Mouse (Mus musculus) hindbrain, embryonic 14.5 days (tissue): ENCODE data around the gene Hexb. TPM values are rescaled to one million over a fixed set of nuclear protein-coding genes. Genes with fewer than 3 reads are reported as not detected.
A peak's percentile ranks its signal among the peaks of the same experiment; 100 is the strongest.

ENCODE experiments used
- ATAC-seq: fragments of 200-750 bp; cut with Nextera tagmentation; 2 replicates; pipeline ENCODE4 v1.8.0; 2017; ENCODE audit warnings: moderate number of reproducible peaks, mild to moderate bottlenecking, moderate TSS enrichment, moderate library complexity; ENCODE audit not compliant: low FRiP score
- DNase-seq: peaks from one replicate; pipeline ENCODE4 v3.0.0-alpha.2; 2015; ENCODE audit warnings: low spot score
- H3K27ac ChIP-seq: fragments of 300-500 bp; sonication (generic); 2 replicates; pipeline ENCODE4 v1.5.1; 2014; ENCODE audit warnings: mild to moderate bottlenecking, moderate library complexity
- H3K27me3 ChIP-seq: fragments of 300-500 bp; sonication (generic); 2 replicates; pipeline ENCODE4 v1.6.1; 2014; ENCODE audit warnings: mild to moderate bottlenecking, low read length, mixed read lengths; ENCODE audit not compliant: control insufficient read depth, insufficient read depth
- H3K36me3 ChIP-seq: fragments of 300-500 bp; sonication (generic); replicated peaks from 2 replicates; pipeline ENCODE4 v1.6.1; 2014; ENCODE audit not compliant: control insufficient read depth, insufficient read depth
- H3K4me1 ChIP-seq: fragments of 300-500 bp; sonication (generic); replicated peaks from 2 replicates; pipeline ENCODE4 v1.6.1; 2014; ENCODE audit warnings: antibody characterized with exemption, low read length, mixed read lengths; ENCODE audit not compliant: control insufficient read depth, insufficient read depth
- H3K4me2 ChIP-seq: fragments of 300-500 bp; sonication (generic); replicated peaks from 2 replicates; pipeline ENCODE4 v1.6.1; 2014; ENCODE audit warnings: mild to moderate bottlenecking, moderate library complexity
- H3K4me3 ChIP-seq: fragments of 300-500 bp; sonication (generic); replicated peaks from 2 replicates; pipeline ENCODE4 v1.5.1; 2014; ENCODE audit warnings: mild to moderate bottlenecking, low read length
- H3K9ac ChIP-seq: fragments of 300-500 bp; sonication (generic); 2 replicates; pipeline ENCODE4 v1.6.1; 2014
- H3K9me3 ChIP-seq: fragments of 300-500 bp; sonication (generic); 2 replicates; pipeline ENCODE4 v1.6.1; 2016; ENCODE audit warnings: low read length; ENCODE audit not compliant: control insufficient read depth
- WGBS: fragments of 180-500 bp; shearing (Covaris S2); extraction: QIAGEN DNeasy Blood & Tissue Kit; methylation state at CpG from one replicate; pipeline ENCODE4 v1.1.7; 2014; 5-methylcytosine and 5-hydroxymethylcytosine counted together
- polyA plus RNA-seq: library from polyadenylated mRNA; unstranded; fragments of >200 nt; fragmentation: Nextera tagmentation; extraction: Ambion mirVana; gene quantifications from 2 replicates; pipeline ENCODE4 v1.2.1, GENCODE M21; 2014

Gene Hexb
- polyA plus RNA-seq, 1 experiment from 2014 or later, result 45.3 TPM

GRCm38 (mm10) chr13:97196186-97196924 lies 1.8 kb downstream of the Hexb start:
- no peaks in the 10 kb centered on the region for H3K27me3 ChIP-seq
- ATAC-seq (no peak), DNase-seq (no peak)
- no peaks in the 10 kb centered on the region for H3K36me3 ChIP-seq
- H3K9ac ChIP-seq, result no peak overlapping the region
- no peaks in the 10 kb centered on the region for H3K4me1 ChIP-seq
- no peaks in the 10 kb centered on the region for H3K9me3 ChIP-seq
- WGBS, result 54% methylated on average over 12 of the region's 12 CpGs
- H3K4me2 ChIP-seq, result 0 out of 2 replicates have a peak overlapping the region, but pooled peaks have one; percentile 91
- H3K4me3 ChIP-seq, result no peak overlapping the region
- no peak overlapping the region for H3K27ac ChIP-seq

DNA sequence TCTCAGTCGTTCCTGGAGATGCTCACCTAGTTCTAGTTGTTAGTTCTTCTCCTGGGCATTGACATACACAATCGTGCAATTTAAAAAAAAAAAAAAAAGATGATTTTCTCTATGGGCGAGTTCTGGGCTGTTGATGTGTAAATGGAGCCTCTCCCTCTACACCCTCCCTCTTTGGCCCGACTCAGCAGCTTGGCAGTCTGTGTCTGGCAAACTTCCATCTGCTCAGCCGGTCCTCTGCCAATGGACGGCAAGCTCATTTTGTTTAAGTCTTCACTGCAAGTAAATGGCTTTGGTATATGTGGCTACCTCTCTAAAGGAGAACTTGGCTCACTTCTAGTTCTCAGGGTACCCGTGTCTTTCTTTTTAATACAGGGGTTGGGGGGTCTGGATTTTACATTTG lies 4.7 kb downstream of the Hexb start:
- Histone ChIP-seq H3K4me3 (no peak overlapping the region), H3K4me1 (no peaks in the 10 kb centered on the region), H3K27ac (no peak overlapping the region), H3K9ac (no peak overlapping the region), H3K36me3 (no peaks in the 10 kb centered on the region), H3K4me2 (no peak overlapping the region), H3K9me3 (no peaks in the 10 kb centered on the region), H3K27me3 (no peaks in the 10 kb centered on the region)
- DNase-seq, result peak; percentile 75
- 46% methylated on average over 7 of the region's 7 CpGs for WGBS
- ATAC-seq, result no peak

GRCm38 (mm10) chr13:97192649-97193048 lies 5.5 kb downstream of the Hexb start:
- no peak overlapping the region for H3K4me3 ChIP-seq
- H3K4me1 ChIP-seq, result no peaks in the 10 kb centered on the region
- no peak for DNase-seq
- H3K9me3 ChIP-seq, result no peaks in the 10 kb centered on the region
- WGBS, result 82% methylated on average over 11 of the region's 11 CpGs
- no peak overlapping the region for H3K27ac ChIP-seq
- no peak for ATAC-seq
- H3K4me2 ChIP-seq, result no peak overlapping the region
- no peaks in the 10 kb centered on the region for H3K36me3 ChIP-seq
- H3K9ac ChIP-seq, result no peak overlapping the region
- no peaks in the 10 kb centered on the region for H3K27me3 ChIP-seq

- no peak overlapping the region for H3K4me3 ChIP-seq
- H3K4me1 ChIP-seq, result no peaks in the 10 kb centered on the region
- no peak for ATAC-seq
- no peak overlapping the region for H3K9ac ChIP-seq
- WGBS, result 88% methylated on average over 5 of the region's 5 CpGs
- H3K27ac ChIP-seq, result no peak overlapping the region
- no peak overlapping the region for H3K4me2 ChIP-seq
- DNase-seq, result no peak
- no peaks in the 10 kb centered on the region for H3K9me3 ChIP-seq
- H3K36me3 ChIP-seq, result 0 out of 2 replicates have a peak, but pooled peaks cover 7% of the 10 kb centered on the region
- H3K27me3 ChIP-seq, result no peaks in the 10 kb centered on the region
Observed at GRCm38 (mm10) chr13:97187693-97188092, 10.5 kb downstream of the Hexb start.

GRCm38 (mm10) chr13:97186346-97186745 lies 11.8 kb downstream of the Hexb start:
- H3K9ac ChIP-seq, result no peak overlapping the region
- DNase-seq (no peak), ATAC-seq (no peak)
- no peak overlapping the region for H3K4me3 ChIP-seq
- H3K4me1 ChIP-seq, result no peaks in the 10 kb centered on the region
- no peak overlapping the region for H3K4me2 ChIP-seq
- no peak overlapping the region for H3K27ac ChIP-seq
- H3K9me3 ChIP-seq, result no peaks in the 10 kb centered on the region
- no peaks in the 10 kb centered on the region for H3K27me3 ChIP-seq
- H3K36me3 ChIP-seq, result 0 out of 2 replicates have a peak, but pooled peaks cover 7% of the 10 kb centered on the region
- 83% methylated on average over 4 of the region's 4 CpGs for WGBS

- Histone ChIP-seq H3K27me3 (no peaks in the 10 kb centered on the region), H3K9me3 (no peaks in the 10 kb centered on the region), H3K4me2 (no peak overlapping the region), H3K4me1 (no peaks in the 10 kb centered on the region), H3K4me3 (no peak overlapping the region), H3K36me3 (0 out of 2 replicates have a peak, but pooled peaks cover 15% of the 10 kb centered on the region), H3K9ac (no peak overlapping the region), H3K27ac (no peak overlapping the region)
- 64% methylated on average over 5 of the region's 5 CpGs for WGBS
- DNase-seq, result no peak
- no peak for ATAC-seq
Observed at GRCm38 (mm10) chr13:97184656-97185055, 13.5 kb downstream of the Hexb start.

- Histone ChIP-seq H3K4me3 (no peak overlapping the region), H3K9me3 (no peaks in the 10 kb centered on the region), H3K27ac (no peak overlapping the region), H3K36me3 (peaks cover 19% of the 10 kb centered on the region; the same call in 1 of the 2 replicates), H3K4me2 (no peak overlapping the region), H3K27me3 (no peaks in the 10 kb centered on the region), H3K9ac (no peak overlapping the region), H3K4me1 (no peaks in the 10 kb centered on the region)
- ATAC-seq (no peak), DNase-seq (no peak)
- WGBS, result 96% methylated on average over 2 of the region's 2 CpGs
Observed at GRCm38 (mm10) chr13:97184168-97184567, 14.0 kb downstream of the Hexb start.

- Histone ChIP-seq H3K9me3 (no peaks in the 10 kb centered on the region), H3K9ac (no peak overlapping the region), H3K27me3 (no peaks in the 10 kb centered on the region), H3K4me3 (no peak overlapping the region), H3K36me3 (peaks cover 32% of the 10 kb centered on the region; the same call in 1 of the 2 replicates), H3K4me2 (no peak overlapping the region), H3K27ac (no peak overlapping the region), H3K4me1 (no peaks in the 10 kb centered on the region)
- DNase-seq (no peak), ATAC-seq (no peak)
- WGBS, result 74% methylated on average over 4 of the region's 4 CpGs
Observed at GRCm38 (mm10) chr13:97182821-97183220, 15.3 kb downstream of the Hexb start.

GRCm38 (mm10) chr13:97180113-97180828 lies 17.9 kb downstream of the Hexb start:
- WGBS, result 63% methylated on average over 6 of the region's 6 CpGs
- DNase-seq (no peak), ATAC-seq (no peak)
- Histone ChIP-seq H3K4me3 (no peak overlapping the region), H3K4me2 (no peak overlapping the region), H3K9me3 (no peaks in the 10 kb centered on the region), H3K27ac (no peak overlapping the region), H3K9ac (no peak overlapping the region), H3K27me3 (no peaks in the 10 kb centered on the region), H3K4me1 (no peaks in the 10 kb centered on the region), H3K36me3 (peaks cover 55% of the 10 kb centered on the region)
